Mouse (Mus musculus) large intestine, adult 2 months (tissue): ENCODE results near the gene Efcc1. TPM values are rescaled to one million over a fixed set of nuclear protein-coding genes. Genes with fewer than 3 reads are reported as not detected.
"Not testable (repeated sequence)": the region's sequence is repeated elsewhere in the genome, so short reads cannot be mapped to it uniquely, and the experiment has no call there.

ENCODE experiments used
- DNase-seq: peaks from one replicate; pipeline ENCODE4 v3.0.0-alpha.2; 2012; ENCODE audit warnings: low read depth, low spot score
- WGBS: fragments of 180-500 bp; shearing (Covaris S2); methylation state at CpG from one replicate; pipeline ENCODE4 v1.1.7; 2018; 5-methylcytosine and 5-hydroxymethylcytosine counted together
- polyA plus RNA-seq: library from polyadenylated mRNA; depleted of rRNA; stranded (reverse); fragments of >200 nt; gene quantifications from 2 replicates; pipeline ENCODE4 v1.2.3, GENCODE M21; 2012

Gene Efcc1
- polyA plus RNA-seq, 1 experiment, result 1.6 TPM

- DNase-seq, result no peak
- WGBS, result 78% methylated on average over 8 of the region's 8 CpGs
Observed at GRCm38 (mm10) chr6:87741978-87742377, 11.3 kb downstream of the Efcc1 start.

GRCm38 (mm10) chr6:87742804-87743203 lies 12.1 kb downstream of the Efcc1 start:
- 77% methylated on average over 5 of the region's 5 CpGs for WGBS
- DNase-seq, result no peak

GRCm38 (mm10) chr6:87743281-87743680 lies 12.6 kb downstream of the Efcc1 start:
- DNase-seq, result no peak

DNA sequence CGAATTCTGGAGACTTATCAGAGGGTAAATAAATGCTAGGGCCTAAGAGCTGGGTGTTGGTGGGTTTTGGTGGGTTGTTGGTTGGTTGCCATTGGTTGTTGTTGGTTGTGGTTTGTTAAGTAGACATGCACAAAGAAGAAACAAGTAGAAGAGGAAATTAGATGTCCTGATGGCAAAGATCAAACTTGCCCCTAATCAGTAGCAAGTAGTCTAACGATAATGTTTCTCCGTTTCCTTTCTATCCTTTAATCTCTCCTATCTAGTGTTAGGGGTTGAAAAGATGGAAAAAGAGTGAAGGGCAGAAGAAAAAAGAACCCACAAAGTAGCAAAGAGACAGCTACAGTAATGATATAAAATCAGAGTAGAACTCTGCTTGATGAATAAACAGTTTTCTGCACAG lies 14.0 kb downstream of the Efcc1 start:
- DNase-seq, result no peak
- 72% methylated on average over 3 of the region's 3 CpGs for WGBS

More at GRCm38 (mm10) chr6:87743281-87743680, 12.6 kb downstream of the Efcc1 start:
- WGBS, result 69% methylated on average over 5 of the region's 5 CpGs

DNA sequence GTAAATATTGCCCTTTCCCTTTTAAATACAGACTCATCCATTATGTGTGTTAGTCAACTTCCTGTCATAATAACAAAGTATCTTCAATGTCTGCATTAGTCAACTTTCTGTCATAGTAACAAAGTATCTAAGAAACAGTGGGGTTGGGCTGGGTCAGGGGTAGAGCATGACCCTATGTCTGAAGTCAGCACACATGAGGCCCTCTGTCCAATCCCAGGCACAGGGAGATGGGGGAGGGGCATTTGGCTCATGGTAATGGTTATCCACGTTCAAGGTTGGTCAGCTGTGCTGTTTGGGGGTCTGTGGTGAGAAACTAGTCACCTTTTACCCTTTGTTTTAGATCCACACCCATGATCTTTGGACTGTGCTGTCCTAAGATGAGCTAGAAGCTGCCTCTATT lies 14.6 kb downstream of the Efcc1 start:
- no peak for DNase-seq
- 13% methylated on average over 1 of the region's 1 CpGs for WGBS

DNA sequence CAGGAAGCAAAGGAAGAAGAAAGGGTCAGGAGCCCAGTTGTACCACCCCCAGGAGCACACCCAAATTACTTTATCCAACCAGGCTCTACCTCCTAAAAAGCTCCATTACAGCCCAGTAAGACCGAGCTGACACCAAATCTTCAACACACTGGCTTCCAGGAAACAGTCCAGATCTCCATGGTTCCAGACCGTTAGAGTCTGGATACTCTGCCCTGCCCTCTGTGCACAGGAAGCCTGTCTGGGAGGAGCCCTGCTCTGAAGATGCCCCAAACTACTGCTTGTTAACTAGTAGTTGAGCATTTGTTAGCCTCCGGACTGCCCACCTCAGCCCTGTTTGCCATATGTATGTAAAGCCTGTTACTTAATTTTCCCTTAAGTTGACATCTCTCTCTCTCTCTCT lies 15.4 kb downstream of the Efcc1 start:
- no peak for DNase-seq
- WGBS, result 39% methylated on average over 3 of the region's 3 CpGs

- no peak for DNase-seq
- 58% methylated on average over 2 of the region's 2 CpGs for WGBS
Observed at GRCm38 (mm10) chr6:87746849-87747248, 16.2 kb downstream of the Efcc1 start.

- WGBS, result 77% methylated on average over 2 of the region's 2 CpGs
- DNase-seq, result no peak
Observed at GRCm38 (mm10) chr6:87748078-87748477, 17.4 kb downstream of the Efcc1 start.

DNA sequence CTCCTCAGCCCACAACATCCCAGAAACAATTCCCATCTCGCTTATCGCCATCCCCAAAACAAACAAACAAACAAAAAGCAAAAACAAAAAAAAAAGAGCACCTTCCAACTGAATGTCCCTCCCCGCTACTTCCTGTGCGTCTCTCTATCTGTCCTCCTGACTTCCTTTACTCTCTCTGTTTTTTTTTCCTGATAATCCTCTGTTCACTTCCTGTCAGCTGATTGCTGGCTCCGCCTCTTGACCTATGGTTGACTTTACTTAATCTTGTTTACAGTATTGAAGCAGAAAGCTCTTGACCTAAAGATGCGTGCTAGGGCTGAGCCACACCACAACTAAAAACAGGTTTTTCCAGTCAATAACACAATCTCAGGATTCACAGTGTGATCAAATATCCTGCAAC lies 17.9 kb downstream of the Efcc1 start:
- WGBS, result 82% methylated on average over 6 of the region's 6 CpGs
- no peak for DNase-seq

GRCm38 (mm10) chr6:87750184-87750910 lies 19.7 kb downstream of the Efcc1 start:
- no peak for DNase-seq
- WGBS, result 80% methylated on average over 8 of the region's 8 CpGs

GRCm38 (mm10) chr6:87751574-87751973 lies 20.9 kb downstream of the Efcc1 start:
- no peak for DNase-seq
- WGBS, result 87% methylated on average over 6 of the region's 6 CpGs

DNA sequence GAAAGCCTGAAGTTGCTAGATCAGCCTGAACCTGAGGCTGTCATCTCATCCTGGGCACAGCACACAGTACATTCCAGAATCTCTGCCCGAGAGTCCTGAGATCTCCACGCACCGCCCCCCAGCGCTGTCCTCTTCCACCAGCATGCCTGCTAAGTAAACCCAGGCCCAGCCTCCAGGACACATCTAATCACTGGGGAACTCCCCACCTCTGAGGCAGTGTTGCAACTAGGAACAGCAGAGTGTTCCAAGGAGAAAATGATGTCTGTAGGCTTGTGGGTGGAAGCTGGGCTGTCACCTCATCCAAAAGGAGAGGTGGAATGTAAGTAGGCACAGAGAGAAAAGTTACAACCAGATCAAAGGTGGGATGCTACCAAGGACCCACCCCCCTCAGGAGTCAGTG lies 24.5 kb downstream of the Efcc1 start:
- 87% methylated on average over 4 of the region's 4 CpGs for WGBS
- DNase-seq, result no peak

- WGBS, result 90% methylated on average over 8 of the region's 8 CpGs
Observed at GRCm38 (mm10) chr6:87756896-87757295, 26.2 kb downstream of the Efcc1 start.

DNA sequence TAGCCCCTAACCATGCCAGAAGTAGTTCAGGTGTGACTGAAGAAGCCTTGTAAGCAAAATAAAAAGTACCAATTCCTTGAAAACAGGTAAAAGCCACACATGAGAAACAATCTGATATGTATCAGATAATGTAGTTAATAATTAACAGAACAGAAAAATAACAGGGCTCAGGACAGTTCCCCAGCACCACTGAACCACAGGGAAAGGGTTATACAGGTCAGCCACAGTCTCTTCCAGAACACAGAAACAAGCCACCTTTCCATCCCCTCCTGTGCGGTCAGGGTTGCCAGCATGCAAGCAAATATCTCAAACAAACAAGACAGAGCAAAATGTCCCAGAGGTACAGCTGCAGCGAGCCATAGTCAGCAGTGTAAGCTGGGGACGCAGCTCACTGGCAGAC lies 28.7 kb downstream of the Efcc1 start:
- DNase-seq, result no peak
- 23% methylated on average over 3 of the region's 3 CpGs for WGBS

More at GRCm38 (mm10) chr6:87756896-87757295, 26.2 kb downstream of the Efcc1 start:
- DNase-seq, result no peak

DNA sequence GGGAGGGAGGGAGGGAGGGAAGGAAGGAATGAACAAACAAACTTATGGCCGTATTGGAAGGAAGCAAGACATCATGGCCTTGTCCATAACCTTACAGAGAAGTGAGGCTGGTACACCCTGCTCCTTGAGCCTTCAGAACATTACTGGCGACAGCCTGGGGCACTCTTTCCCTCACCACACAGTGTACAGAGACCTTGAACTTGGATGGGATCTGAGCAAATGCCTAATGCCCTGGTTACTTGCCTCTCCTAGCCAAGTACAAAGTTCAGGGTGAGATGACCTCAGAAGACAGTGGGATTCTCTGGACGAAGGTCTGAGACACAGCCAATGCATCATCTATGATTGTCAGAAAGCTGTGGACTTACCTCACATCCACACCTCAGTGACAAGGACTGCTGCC lies 29.2 kb downstream of the Efcc1 start:
- DNase-seq, result no peak
- 38% methylated on average over 3 of the region's 3 CpGs for WGBS

DNA sequence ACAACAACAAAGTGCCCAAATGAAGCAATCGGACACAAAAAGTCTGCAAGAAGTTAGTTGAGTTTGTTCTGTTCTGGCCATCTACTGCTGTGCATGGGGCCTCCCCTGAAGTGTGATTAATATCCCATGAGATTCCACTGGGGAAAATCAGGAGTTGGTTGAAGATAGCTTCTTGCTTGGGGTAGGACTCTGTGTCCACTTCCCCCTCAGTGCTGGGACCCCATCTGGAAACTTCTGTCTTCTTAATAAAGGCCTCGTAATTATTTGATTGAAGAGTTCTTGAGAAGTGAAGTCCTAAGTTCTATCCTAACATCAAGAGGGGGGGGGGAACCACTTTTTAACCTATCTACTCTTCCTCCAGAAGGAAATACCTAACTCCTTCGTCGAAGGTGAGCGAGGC lies 31.5 kb downstream of the Efcc1 start:
- no peak for DNase-seq
- WGBS, result 66% methylated on average over 5 of the region's 5 CpGs

GRCm38 (mm10) chr6:87763376-87764280 lies 33.0 kb downstream of the Efcc1 start:
- 66% methylated on average over 4 of the region's 4 CpGs for WGBS
- no peak for DNase-seq

DNA sequence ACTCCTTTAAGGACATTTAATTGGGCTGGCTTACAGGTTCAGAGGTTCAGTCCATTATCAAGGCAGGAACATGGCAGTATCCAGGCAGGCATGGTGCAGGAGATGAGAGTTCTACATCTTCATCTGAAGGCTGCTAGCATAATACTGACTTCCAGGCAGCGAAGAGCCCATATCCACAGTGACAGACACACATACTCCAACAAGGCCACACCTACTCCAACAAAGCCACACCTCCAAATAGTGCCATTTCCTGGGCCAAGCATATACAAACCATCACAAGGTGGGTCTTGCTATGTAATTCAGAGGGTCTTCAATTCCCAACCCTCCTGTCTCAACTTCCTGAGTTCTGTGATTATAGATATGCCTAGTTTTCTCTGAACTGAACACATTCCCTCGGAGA lies 33.6 kb downstream of the Efcc1 start:
- not testable (repeated sequence) for DNase-seq
- 92% methylated on average over 2 of the region's 2 CpGs for WGBS

- DNase-seq, result no peak
- 36% methylated on average over 8 of the region's 8 CpGs for WGBS
Observed at GRCm38 (mm10) chr6:87770626-87771025, 40.0 kb downstream of the Efcc1 start.

GRCm38 (mm10) chr6:87774466-87774865 lies 43.8 kb downstream of the Efcc1 start:
- WGBS, result 26% methylated on average over 1 of the region's 1 CpGs
- no peak for DNase-seq

GRCm38 (mm10) chr6:87774909-87775308 lies 44.2 kb downstream of the Efcc1 start:
- WGBS, result 70% methylated on average over 9 of the region's 9 CpGs

More at GRCm38 (mm10) chr6:87774909-87775308, 44.2 kb downstream of the Efcc1 start:
- no peak for DNase-seq
